Mouse (Mus musculus): ENCODE results near the gene Snrnp200. TPM values are rescaled to one million over a fixed set of nuclear protein-coding genes. Genes with fewer than 3 reads are reported as not detected.
"Not testable (repeated sequence)": the region's sequence is repeated elsewhere in the genome, so short reads cannot be mapped to it uniquely, and the experiment has no call there.

Snrnp200 gene
- polyA plus RNA-seq, 1 experiment from 2014 or later = 37.7 TPM

DNA sequence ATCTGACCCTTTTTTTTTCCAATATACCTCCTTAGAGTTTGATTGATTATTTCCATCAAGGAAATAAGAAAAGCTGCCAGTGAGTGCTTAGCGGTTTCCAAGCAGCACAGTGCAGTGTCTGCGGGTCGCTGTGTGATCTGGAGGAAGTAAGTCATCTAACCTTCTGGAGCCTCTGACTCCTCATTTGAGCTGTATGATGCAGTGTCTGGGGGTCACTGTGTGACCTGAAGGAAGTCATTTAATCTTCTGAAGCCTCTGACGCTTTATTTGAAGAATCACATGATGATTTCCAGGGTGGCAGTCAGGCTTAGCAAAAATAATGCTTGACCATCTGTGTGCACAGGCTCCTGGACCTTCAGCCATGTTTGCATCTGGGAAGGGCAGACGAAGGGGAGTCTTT is 44.6 kb downstream of the Snrnp200 start:
- no peak for DNase-seq (ENCODE audit: low spot score)

DNA sequence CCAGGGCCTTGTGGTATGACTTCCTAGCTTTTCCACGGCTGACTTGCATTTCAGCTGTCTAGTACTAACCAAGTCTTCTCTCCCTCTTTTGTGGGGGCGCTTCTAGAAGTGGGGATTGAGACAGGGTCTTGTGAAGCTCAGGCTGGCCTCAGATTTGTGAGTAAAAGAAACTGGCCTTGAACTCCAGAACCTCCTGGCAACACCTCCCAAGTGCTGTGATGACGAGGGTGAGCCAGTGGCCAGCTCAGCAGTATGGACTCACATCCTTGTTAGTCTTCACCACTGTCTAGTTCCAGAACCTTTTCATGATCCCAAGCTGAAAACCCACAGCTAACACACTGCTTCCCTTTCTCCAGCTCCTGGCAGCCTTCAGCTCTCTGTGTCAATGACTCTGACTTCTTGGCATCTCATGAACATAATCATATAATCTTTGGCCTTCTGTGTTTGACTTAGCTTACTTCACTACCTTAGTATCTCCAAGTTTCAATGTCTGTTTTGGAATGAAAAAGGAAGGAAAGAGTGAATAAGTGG is 46.5 kb downstream of the Snrnp200 start:
- DNase-seq (ENCODE audit: low spot score) = no peak

DNA sequence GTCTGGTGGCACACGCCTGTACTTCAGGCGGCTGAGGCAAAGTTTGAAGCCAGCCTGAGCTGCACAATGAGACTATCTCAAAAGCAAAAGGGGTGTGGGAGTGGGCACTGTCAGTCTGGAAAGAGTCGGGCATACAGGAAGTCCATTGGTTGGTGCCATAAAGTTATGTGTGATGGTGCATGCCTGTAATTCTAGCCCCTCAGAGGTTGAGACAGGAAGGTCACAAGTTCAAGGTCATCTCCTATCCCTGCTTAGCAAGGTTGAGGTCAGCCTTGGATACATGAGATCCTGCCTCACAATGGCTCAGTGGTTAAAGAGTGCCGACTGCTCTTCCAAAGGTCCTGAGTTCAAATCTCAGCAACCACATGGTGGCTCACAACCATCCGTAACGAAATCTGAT is 47.1 kb downstream of the Snrnp200 start:
- DNase-seq (ENCODE audit: low spot score) = no peak

DNA sequence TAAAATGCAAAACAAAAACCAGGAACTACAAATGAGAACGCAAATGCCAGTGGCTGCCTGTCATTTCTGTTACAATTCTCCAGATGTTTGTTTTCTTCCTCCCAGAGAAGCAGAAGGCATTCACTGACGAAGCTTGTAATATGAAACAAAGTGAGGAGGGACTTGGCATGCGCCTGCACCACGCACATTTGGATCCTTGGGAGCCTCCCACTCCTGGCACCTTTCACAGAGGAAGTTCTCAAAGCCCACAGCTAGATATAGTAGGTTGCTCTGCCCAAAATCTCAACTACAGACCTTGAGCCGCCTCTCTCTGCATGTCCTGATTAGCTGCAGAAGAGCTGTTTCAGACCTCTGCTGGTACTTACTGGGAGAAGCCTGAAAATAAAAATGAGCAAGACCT is 51.2 kb downstream of the Snrnp200 start:
- DNase-seq (ENCODE audit: low spot score) = no peak

DNA sequence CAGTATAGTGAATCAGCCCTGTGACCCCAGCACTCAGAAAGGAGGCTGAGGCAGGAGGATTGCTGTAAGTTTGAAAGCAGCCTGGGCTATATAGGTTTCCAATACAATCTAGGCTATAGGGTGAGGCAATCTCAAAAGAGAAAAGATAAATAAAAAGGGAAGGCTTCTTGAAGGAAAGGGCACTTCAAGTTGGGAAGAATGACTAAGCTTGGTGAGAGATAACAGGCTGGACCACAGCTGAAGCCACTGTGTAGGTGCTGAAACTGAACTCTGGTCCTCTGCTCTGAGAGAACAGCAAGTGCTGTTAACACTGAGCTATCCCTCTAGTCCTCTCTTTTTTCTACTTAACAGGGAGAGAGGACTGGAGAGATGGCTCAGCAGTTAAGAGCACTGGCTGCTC is 54.3 kb downstream of the Snrnp200 start:
- no peak for DNase-seq (ENCODE audit: low spot score)

DNA sequence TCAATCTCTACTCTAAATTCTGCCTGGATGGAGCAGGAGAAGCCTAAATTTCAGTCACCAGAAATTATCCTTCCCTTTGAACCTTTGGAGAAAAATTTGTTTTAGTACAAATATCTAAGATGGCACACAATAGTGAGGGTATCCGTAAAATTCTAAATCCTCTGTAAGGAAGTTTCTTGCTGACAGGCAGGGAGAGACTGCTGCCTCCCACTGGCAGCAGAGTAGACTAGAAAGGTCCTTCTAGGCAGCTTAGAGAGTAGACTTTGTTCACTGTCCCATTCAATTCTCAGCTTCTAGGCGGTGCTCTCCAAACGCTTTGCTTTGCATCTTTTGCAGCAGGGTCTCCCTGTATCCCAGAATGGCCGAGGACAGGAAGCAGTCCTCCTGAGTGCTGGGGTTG is 59.7 kb downstream of the Snrnp200 start:
- no peak for DNase-seq (ENCODE audit: low spot score)

DNA sequence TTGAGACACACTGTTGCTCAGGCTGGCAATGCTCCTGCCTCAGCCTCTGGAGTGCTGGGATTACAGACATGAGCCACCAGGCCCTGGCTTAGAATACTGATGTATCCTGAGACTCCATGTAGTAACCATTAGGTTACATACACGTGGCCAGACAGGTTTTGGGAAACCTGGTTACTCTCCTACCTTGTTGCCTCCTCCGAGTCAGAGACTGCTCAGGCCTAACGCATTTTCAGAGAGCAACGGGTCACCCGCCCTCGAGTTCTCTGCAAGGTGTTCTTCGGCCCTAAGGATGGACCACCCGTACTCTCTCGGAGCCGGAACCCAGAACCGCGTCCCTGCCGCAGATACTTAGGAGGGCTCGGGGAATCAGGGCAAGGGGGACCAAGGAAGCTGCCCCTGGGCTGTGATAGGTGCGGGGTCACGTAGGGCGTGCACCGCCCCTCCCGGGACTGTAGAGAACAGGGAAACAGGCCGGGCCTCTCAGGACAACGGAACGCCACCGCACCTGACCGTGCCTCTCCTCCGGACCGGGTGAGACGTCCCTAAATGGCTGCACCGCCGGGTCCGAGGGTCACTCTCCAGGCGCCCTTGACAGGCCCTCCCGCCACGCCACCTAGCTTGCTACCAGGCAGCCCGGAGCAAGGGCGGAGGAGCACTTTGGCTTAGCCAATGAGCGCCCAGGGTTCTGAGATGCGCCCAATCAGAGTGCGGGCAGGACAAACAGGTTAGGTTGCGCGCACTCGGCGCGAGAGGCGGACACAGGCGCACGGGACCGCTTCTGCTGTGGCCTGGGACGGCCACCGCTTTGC is 61.5 kb downstream of the Snrnp200 start, which contains the start of gene Stard7:
Gene Stard7 (plus strand): TSS at position 728 of the 809 bp plus-strand sequence.
- peak; percentile 94 for DNase-seq (ENCODE audit: low spot score)

DNA sequence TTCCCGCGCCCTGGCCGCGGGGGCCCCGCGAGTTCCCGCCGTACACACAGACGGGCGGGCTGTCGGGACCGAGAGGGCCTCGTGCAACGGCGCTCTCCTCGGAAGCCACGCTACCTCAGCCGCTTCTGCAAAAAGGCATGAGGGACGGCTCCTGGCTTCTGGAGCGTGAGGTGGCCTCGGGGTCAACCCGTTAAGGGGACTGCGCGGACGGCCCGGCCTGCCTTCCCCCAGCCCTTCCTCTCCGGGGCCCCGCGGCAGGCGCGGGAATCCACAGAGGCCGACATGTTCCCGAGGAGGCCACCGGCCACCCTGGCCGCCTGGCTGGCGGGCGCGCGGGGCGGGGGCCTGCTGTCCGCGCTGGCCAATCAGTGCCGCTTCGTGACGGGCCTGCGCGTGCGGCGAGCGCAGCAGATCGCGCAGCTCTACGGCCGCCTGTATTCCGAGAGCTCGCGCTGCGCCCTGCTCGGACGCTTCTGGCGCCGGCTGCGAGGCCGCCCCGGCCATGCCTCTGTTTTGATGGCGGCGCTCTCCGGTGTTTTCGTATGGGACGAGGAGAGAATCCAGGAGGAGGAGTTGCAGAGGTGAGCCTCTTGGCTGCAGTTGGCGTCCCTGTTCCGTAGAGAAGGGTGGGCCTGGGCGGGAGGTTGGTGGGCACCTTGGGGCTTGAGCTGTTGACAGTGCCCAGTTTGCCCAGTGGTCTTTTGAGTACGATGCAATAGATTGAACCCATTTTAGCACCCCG is 62.3 kb downstream of the Snrnp200 start:
- DNase-seq (ENCODE audit: low spot score) = peak; percentile 71

DNA sequence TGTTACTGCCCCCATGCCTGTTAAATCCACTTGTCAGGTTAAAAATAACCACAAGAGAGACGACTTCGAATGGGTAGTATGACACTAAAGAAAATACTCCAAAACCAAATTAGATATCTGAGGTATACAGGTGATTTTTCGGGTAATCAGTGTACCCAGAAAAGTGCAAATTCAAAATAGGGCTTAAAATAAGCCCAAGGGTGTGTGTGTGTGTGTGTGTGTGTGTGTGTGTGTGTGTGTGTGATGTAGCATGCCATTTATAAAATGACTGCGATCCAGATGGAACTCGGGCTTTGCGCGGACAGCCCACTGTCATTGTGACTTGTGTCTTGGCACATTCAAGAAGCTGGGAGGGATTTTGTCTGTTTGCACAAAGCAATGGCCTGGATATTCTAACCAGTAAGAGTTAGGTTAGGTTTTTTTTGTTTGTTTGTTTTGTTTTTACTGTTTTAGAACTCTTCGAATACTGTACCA is 62.9 kb downstream of the Snrnp200 start:
- DNase-seq (ENCODE audit: low spot score) = peak; percentile 5

DNA sequence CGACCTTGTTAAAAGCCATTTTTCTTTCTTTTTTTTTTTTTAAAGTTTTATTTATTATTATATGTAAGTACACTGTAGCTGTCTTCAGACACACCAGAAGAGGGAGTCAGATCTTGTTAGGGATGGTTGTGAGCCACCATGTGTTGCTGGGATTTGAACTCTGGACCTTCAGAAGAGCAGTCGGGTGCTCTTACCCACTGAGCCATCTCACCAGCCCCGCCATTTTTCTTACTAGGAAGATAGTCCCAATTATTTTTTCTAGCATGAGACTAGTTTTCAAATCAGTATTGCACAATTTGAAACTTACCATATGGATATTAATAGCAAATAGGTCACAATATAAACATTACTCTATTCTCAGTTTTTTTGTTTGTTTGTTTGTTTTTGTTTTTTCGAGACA is 63.9 kb downstream of the Snrnp200 start:
- DNase-seq (ENCODE audit: low spot score) = not testable (repeated sequence)

DNA sequence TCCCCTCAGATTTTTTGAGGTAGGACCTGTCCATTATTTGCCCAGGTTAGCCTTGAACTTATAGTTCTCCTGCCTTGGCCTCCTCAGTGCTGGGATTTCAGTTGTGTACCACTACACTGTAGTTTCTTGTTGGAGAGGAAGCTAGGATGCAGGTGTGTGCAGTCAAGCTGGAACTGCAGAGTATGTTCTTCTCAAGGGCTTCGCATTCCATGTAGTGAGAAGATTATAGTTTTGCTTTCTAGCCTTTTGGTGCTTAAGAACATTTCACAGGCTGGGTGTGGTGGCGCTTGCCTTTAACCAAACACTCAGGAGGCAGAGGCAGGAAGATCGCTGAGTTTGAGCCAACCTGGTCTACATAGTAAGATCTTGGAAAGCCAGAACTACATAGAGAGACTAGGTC is 64.6 kb downstream of the Snrnp200 start:
- no peak for DNase-seq (ENCODE audit: low spot score)

DNA sequence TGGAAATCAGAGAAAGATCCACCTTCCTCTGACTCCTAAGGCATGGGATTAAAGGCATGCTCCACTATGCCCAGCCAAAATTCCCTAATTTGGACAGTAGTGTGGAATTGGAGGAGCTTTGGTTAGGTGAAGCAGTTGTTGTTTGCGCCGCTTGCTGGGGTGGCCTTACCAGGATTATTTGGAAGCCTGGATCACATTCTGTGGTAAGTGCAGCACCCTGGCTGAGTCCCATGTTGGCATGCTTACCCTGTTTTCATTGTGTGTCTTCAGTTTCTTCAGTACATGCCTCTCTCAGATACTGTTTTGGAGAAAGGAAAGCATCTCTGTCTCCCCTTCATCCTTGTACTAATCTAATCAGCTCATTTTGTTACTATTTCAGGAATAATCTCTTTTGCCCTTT is 66.4 kb downstream of the Snrnp200 start:
- DNase-seq (ENCODE audit: low spot score) = no peak

DNA sequence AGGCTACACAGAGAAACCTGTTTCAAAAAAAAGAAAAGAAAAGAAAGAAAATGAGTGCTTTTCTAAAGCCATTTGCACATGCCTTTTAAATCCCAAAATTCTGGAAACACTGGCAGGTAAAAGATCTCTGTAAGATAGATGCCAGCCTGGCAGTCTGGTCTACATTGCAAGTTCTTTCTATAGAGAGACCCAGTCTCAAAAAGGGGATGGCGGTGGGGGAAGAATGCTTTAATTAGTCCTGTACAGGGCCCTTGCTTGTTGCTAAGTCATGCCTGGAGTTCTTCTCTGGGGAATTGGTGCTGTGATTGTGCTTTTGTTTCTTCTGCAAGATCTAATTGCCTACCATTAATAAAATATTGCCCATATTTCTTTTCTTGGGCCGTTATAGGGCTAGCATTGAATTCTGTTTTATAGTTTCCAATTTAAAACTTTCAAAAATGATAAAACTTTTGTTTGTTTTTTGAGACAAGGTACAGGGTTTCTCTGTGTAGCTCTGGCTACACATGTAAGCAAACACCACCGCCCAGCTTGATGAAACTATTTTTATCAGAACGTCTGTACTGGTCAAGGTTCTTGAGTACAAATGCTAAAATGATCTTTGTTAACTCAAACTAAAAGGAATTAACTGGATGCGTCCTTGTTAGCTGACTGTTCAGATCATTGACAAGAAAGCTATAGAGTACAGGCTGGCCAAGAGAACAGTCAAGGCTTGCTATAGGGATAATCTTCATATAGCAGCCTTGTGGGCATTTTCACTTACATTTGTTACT is 67.5 kb downstream of the Snrnp200 start:
- DNase-seq (ENCODE audit: low spot score) = no peak

DNA sequence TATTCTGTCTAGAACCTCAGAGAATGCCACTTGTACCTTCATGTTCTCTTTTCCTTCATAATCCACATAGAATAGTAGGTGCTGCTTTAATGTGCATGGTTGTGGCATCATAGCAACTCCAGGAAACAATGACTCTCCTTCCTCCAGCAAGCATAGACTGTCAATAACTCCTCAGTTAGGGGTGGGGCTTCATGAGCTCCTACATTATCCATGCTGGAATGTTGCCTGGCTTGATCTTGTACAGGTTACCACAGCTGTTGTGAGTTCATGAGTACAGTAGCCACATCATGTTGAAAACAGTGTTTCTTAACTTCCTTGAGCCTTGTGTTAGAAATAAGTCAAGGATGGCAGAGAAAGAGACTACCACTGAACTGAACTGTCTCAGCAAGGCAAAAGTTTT is 70.0 kb downstream of the Snrnp200 start:
- DNase-seq (ENCODE audit: low spot score) = no peak

Other genes with a start within 250 kb of the Snrnp200 start
- 7.0 and 9.1 TPM in 2 replicates for gene Ap4e1, start 199.7 kb upstream of the Snrnp200 start, polyA plus RNA-seq (2015; fragmentation: Nextera tagmentation; extraction: Ambion mirVana)
- gene Blvra, start 137.7 kb upstream of the Snrnp200 start, polyA plus RNA-seq (2015; fragmentation: Nextera tagmentation; extraction: Ambion mirVana) = 68.9 and 69.1 TPM in 2 replicates
- gene Ncaph, start 74.4 kb upstream of the Snrnp200 start, polyA plus RNA-seq (2015; fragmentation: Nextera tagmentation; extraction: Ambion mirVana) = 76.4 and 80.7 TPM in 2 replicates
- 31.0 and 35.6 TPM in 2 replicates for gene Itpripl1, start 64.9 kb upstream of the Snrnp200 start, polyA plus RNA-seq (2015; fragmentation: Nextera tagmentation; extraction: Ambion mirVana)
- 2.4 and 2.8 TPM in 2 replicates for gene 1810024B03Rik, start 106 bp upstream of the Snrnp200 start, polyA plus RNA-seq (2015; fragmentation: Nextera tagmentation; extraction: Ambion mirVana)
- gene Ciao1, start 39.4 kb downstream of the Snrnp200 start, polyA plus RNA-seq (2015; fragmentation: Nextera tagmentation; extraction: Ambion mirVana) = 86.2 and 91.2 TPM in 2 replicates
- gene Tmem127, start 39.5 kb downstream of the Snrnp200 start, polyA plus RNA-seq (2015; fragmentation: Nextera tagmentation; extraction: Ambion mirVana) = 30.7 and 34.2 TPM in 2 replicates
- gene Stard7, start 61.8 kb downstream of the Snrnp200 start, polyA plus RNA-seq (2015; fragmentation: Nextera tagmentation; extraction: Ambion mirVana) = 56.7 and 61.8 TPM in 2 replicates
- 145 and 188 TPM in 2 replicates for gene Dusp2, start 127.8 kb downstream of the Snrnp200 start, polyA plus RNA-seq (2015; fragmentation: Nextera tagmentation; extraction: Ambion mirVana)
- gene Astl, start 130.3 kb downstream of the Snrnp200 start, polyA plus RNA-seq (2015; fragmentation: Nextera tagmentation; extraction: Ambion mirVana) = 0.14 and 0.39 TPM in 2 replicates
- gene Adra2b, start 154.8 kb downstream of the Snrnp200 start, polyA plus RNA-seq (2015; fragmentation: Nextera tagmentation; extraction: Ambion mirVana) = 0.47 and 0.50 TPM in 2 replicates
- gene Gpat2, start 216.8 kb downstream of the Snrnp200 start, polyA plus RNA-seq (2015; fragmentation: Nextera tagmentation; extraction: Ambion mirVana) = 1.1 and 1.3 TPM in 2 replicates
- 31.1 and 36.8 TPM in 2 replicates for gene Fahd2a, start 236.2 kb downstream of the Snrnp200 start, polyA plus RNA-seq (2015; fragmentation: Nextera tagmentation; extraction: Ambion mirVana)